Comparison of ENCODE assay signal across 8 mouse cellular contexts in the genomic region with DNA sequence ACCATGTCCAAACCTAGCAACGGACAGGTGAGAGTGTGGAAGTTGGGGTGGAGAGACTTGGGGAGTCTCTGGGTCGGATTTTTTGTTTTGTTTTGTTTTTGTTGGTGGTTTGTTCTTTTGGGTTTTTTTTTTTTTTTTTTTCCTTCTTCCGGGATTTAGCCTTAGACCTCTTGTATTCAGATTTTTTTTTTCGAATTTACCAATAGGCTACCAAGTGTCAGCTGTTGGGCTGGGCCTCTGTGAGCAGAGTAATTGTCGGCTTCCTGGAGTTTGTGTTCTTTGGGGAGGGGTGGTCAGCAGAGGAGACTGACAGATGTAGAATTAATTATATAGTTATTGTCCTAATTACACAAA. TPM values are rescaled to one million over a fixed set of nuclear protein-coding genes. Genes with fewer than 3 reads are reported as not detected.
DNase-seq lines count a peak whose midpoint lies in the region; ATAC-seq and TF ChIP-seq lines count a peak whose summit lies in the region.

No protein-coding gene starts in this region.

- peak overlapping the region; percentile 97 for H3K4me3 ChIP-seq in cerebellum, adult 2 months (replicated peaks; ENCODE audit: insufficient read depth, low read depth, low read length)
- H3K4me3 ChIP-seq in heart, embryonic 16.5 days (ENCODE audit: low read length): peak overlapping the region; percentile 91
- H3K4me3 ChIP-seq in limb, embryonic 14.5 days (replicated peaks; ENCODE audit: low read length): peak overlapping the region; percentile 87
- peak overlapping the region; percentile 99 for H3K4me3 ChIP-seq in olfactory bulb, adult 2 months (ENCODE audit: insufficient read depth, low read depth, low read length)

- TF ChIP-seq POLR2A in cerebellum, adult 2 months (IDR thresholded peaks at IDR 0.05; ENCODE audit: borderline replicate concordance, insufficient read depth, low read length): no peak
- TF ChIP-seq POLR2A in limb, embryonic 14.5 days (IDR thresholded peaks at IDR 0.05; ENCODE audit: borderline replicate concordance, extremely low read depth, insufficient read depth, insufficient read length): no peak
- TF ChIP-seq POLR2A in olfactory bulb, adult 2 months (IDR thresholded peaks at IDR 0.05; ENCODE audit: insufficient read depth, low read depth, low read length): no peak

- under 1% methylated on average over 5 of the region's 5 CpGs for WGBS in cerebellum, adult 2 months
- WGBS in heart, embryonic 16.5 days: under 1% methylated on average over 5 of the region's 5 CpGs
- 3% methylated on average over 5 of the region's 5 CpGs for WGBS in limb, embryonic 14.5 days
- WGBS in olfactory bulb, adult 2 months: under 1% methylated on average over 5 of the region's 5 CpGs

- peak overlapping the region; percentile 91 for H3K9ac ChIP-seq in heart, embryonic 16.5 days (ENCODE audit: low read length)
- peak overlapping the region; percentile 91 for H3K9ac ChIP-seq in limb, embryonic 14.5 days (ENCODE audit: low read depth, low read length, severe bottlenecking)

- H3K36me3 ChIP-seq in heart, embryonic 16.5 days (ENCODE audit: control insufficient read depth, insufficient read depth): peaks cover 27% of the 10 kb centered on the region
- H3K36me3 ChIP-seq in limb, embryonic 14.5 days (ENCODE audit: control insufficient read depth, insufficient read depth, low read length): peaks cover 40% of the 10 kb centered on the region

- no peaks in the 10 kb centered on the region for H3K9me3 ChIP-seq in heart, embryonic 16.5 days (replicated peaks; ENCODE audit: control insufficient read depth, low read length)
- no peaks in the 10 kb centered on the region for H3K9me3 ChIP-seq in limb, embryonic 14.5 days (ENCODE audit: control insufficient read depth, low read length)

- TF ChIP-seq CTCF in cerebellum, adult 2 months (IDR thresholded peaks at IDR 0.05; ENCODE audit: borderline replicate concordance, insufficient read depth, low read depth, low read length): no peak
- TF ChIP-seq CTCF in olfactory bulb, adult 2 months (IDR thresholded peaks at IDR 0.05; ENCODE audit: insufficient read depth, low read depth, low read length): no peak

- no peak for DNase-seq in cerebellum, adult 2 months
- no peak for DNase-seq in cerebellum, adult 11 months
- peak; percentile 88 for DNase-seq in adipocyte (ENCODE audit: low spot score)
- no peak for DNase-seq in limb, embryonic 14.5 days (ENCODE audit: low spot score)
- DNase-seq in cerebellum, adult 18-20 months: no peak
- no peak for DNase-seq in gastrocnemius, postnatal 14 days

- peak overlapping the region; percentile 79 for H3K4me2 ChIP-seq in heart, embryonic 16.5 days (ENCODE audit: low read depth, low read length)
- peak overlapping the region; percentile 84 for H3K4me2 ChIP-seq in limb, embryonic 14.5 days (replicated peaks; ENCODE audit: low read depth, low read length, severe bottlenecking)

- H3K4me1 ChIP-seq in cerebellum, adult 2 months (ENCODE audit: control insufficient read depth, insufficient read depth, low read length): peaks cover 4% of the 10 kb centered on the region
- H3K4me1 ChIP-seq in heart, embryonic 16.5 days (ENCODE audit: control insufficient read depth, insufficient read depth, low read length): peaks cover 20% of the 10 kb centered on the region
- peaks cover 27% of the 10 kb centered on the region for H3K4me1 ChIP-seq in limb, embryonic 14.5 days (ENCODE audit: control insufficient read depth, insufficient read depth, low read length)
- H3K4me1 ChIP-seq in olfactory bulb, adult 2 months (ENCODE audit: control insufficient read depth, insufficient read depth, low read length): peaks cover 21% of the 10 kb centered on the region

- intact Hi-C loops in gastrocnemius, postnatal 14 days (cut with DNase I; ENCODE audit: low total_unique reads): no loop called here

- ATAC-seq in heart, embryonic 16.5 days (replicated peaks; ENCODE audit: extremely low read depth, insufficient read depth, low FRiP score): no peak
- ATAC-seq in limb, embryonic 14.5 days (ENCODE audit: low FRiP score, low read depth): no peak

- 0 out of 2 replicates have a peak overlapping the region, but pooled peaks have one; percentile 3 for H3K27ac ChIP-seq in cerebellum, adult 2 months (ENCODE audit: insufficient read depth, low read length)
- H3K27ac ChIP-seq in heart, embryonic 16.5 days (ENCODE audit: low read length): peak overlapping the region; percentile 96
- peak overlapping the region; percentile 94; the same call in 1 of the 2 replicates for H3K27ac ChIP-seq in limb, embryonic 14.5 days (replicated peaks; ENCODE audit: low read depth, low read length)
- peak overlapping the region; percentile 31; the same call in 1 of the 2 replicates for H3K27ac ChIP-seq in olfactory bulb, adult 2 months (ENCODE audit: insufficient read depth, low read depth, low read length)

- H3K27me3 ChIP-seq in cerebellum, adult 2 months (ENCODE audit: control insufficient read depth, insufficient read depth, low read length): no peaks in the 10 kb centered on the region
- no peaks in the 10 kb centered on the region for H3K27me3 ChIP-seq in heart, embryonic 16.5 days (ENCODE audit: control insufficient read depth, insufficient read depth, low read length)
- H3K27me3 ChIP-seq in limb, embryonic 14.5 days (ENCODE audit: control insufficient read depth, insufficient read depth, low read length): no peaks in the 10 kb centered on the region

RNA-seq across cellular contexts. Expression of gene Ehmt2, which starts 1.6 kb away (rescaled TPM):
- polyA plus RNA-seq in cerebellum, adult 2 months (2012; rRNA removed): 174 and 182 TPM in 2 replicates
- polyA plus RNA-seq in heart, embryonic 16.5 days (2015; fragmentation: Nextera tagmentation; extraction: Ambion mirVana): 39.5 and 41.5 TPM in 2 replicates
- polyA plus RNA-seq in limb, embryonic 14.5 days (2012; rRNA removed): 232 and 297 TPM in 2 replicates
- polyA plus RNA-seq in limb, embryonic 14.5 days (2014; fragmentation: Nextera tagmentation; extraction: Ambion mirVana): 72.8 and 80.6 TPM in 2 replicates
- 130 TPM in 1 of 2 replicates, not detected in the other for polyA plus RNA-seq in olfactory bulb, adult 2 months (2012; ENCODE audit: insufficient read depth, insufficient read length, low replicate concordance, missing spikeins)
- total RNA-seq in gastrocnemius, postnatal 14 days (2021): 10 to 100 TPM; 29.4 to 32.2 TPM

RNA-seq across cellular contexts. Expression of gene C2, which starts 1.8 kb away (rescaled TPM):
- 2.3 and 2.9 TPM in 2 replicates for polyA plus RNA-seq in cerebellum, adult 2 months (2012; rRNA removed)
- 2.2 and 2.6 TPM in 2 replicates for polyA plus RNA-seq in heart, embryonic 16.5 days (2015; fragmentation: Nextera tagmentation; extraction: Ambion mirVana)
- polyA plus RNA-seq in limb, embryonic 14.5 days (2012; rRNA removed): 4.7 and 5.1 TPM in 2 replicates
- polyA plus RNA-seq in limb, embryonic 14.5 days (2014; fragmentation: Nextera tagmentation; extraction: Ambion mirVana): 3.9 and 4.9 TPM in 2 replicates
- polyA plus RNA-seq in olfactory bulb, adult 2 months (2012; ENCODE audit: insufficient read depth, insufficient read length, low replicate concordance, missing spikeins): not detected in 2 replicates
- total RNA-seq in gastrocnemius, postnatal 14 days (2021): 1 to 10 TPM; 1.8 to 3.1 TPM

RNA-seq across cellular contexts. Expression of gene Slc44a4, which starts 14.4 kb away (rescaled TPM):
- 0.05 TPM in 1 of 2 replicates, not detected in the other for polyA plus RNA-seq in cerebellum, adult 2 months (2012; rRNA removed)
- 0.16 and 0.68 TPM in 2 replicates for polyA plus RNA-seq in heart, embryonic 16.5 days (2015; fragmentation: Nextera tagmentation; extraction: Ambion mirVana)
- polyA plus RNA-seq in limb, embryonic 14.5 days (2012; rRNA removed): 0.09 and 0.10 TPM in 2 replicates
- not detected in 2 replicates for polyA plus RNA-seq in limb, embryonic 14.5 days (2014; fragmentation: Nextera tagmentation; extraction: Ambion mirVana)
- not detected in 2 replicates for polyA plus RNA-seq in olfactory bulb, adult 2 months (2012; ENCODE audit: insufficient read depth, insufficient read length, low replicate concordance, missing spikeins)
- total RNA-seq in gastrocnemius, postnatal 14 days (2021): under 1 TPM in 1 of 2 experiments, not detected in 1; 0.09 TPM

RNA-seq across cellular contexts. Expression of gene Gm20547, which starts 18.0 kb away (rescaled TPM):
- polyA plus RNA-seq in cerebellum, adult 2 months (2012; rRNA removed): 0.08 and 0.10 TPM in 2 replicates
- polyA plus RNA-seq in heart, embryonic 16.5 days (2015; fragmentation: Nextera tagmentation; extraction: Ambion mirVana): not detected in 2 replicates
- polyA plus RNA-seq in limb, embryonic 14.5 days (2012; rRNA removed): not detected in 2 replicates
- polyA plus RNA-seq in limb, embryonic 14.5 days (2014; fragmentation: Nextera tagmentation; extraction: Ambion mirVana): not detected in 2 replicates
- not detected in 2 replicates for polyA plus RNA-seq in olfactory bulb, adult 2 months (2012; ENCODE audit: insufficient read depth, insufficient read length, low replicate concordance, missing spikeins)
- total RNA-seq in gastrocnemius, postnatal 14 days (2021): not detected

RNA-seq across cellular contexts. Expression of gene Zbtb12, which starts 20.6 kb away (rescaled TPM):
- polyA plus RNA-seq in cerebellum, adult 2 months (2012; rRNA removed): 8.2 and 8.3 TPM in 2 replicates
- 1.4 and 1.5 TPM in 2 replicates for polyA plus RNA-seq in heart, embryonic 16.5 days (2015; fragmentation: Nextera tagmentation; extraction: Ambion mirVana)
- 44.3 and 52.0 TPM in 2 replicates for polyA plus RNA-seq in limb, embryonic 14.5 days (2012; rRNA removed)
- polyA plus RNA-seq in limb, embryonic 14.5 days (2014; fragmentation: Nextera tagmentation; extraction: Ambion mirVana): 1.4 and 1.5 TPM in 2 replicates
- not detected in 2 replicates for polyA plus RNA-seq in olfactory bulb, adult 2 months (2012; ENCODE audit: insufficient read depth, insufficient read length, low replicate concordance, missing spikeins)
- total RNA-seq in gastrocnemius, postnatal 14 days (2021): 1 to 10 TPM; 3.4 to 5.1 TPM

Comparison
In these comparisons a context has a peak if more than half of its experiments do, and no peak if none do; other contexts are left out.
1. H3K27ac ChIP-seq: peak in every context shown above with its lines; median percentile 96 in heart, embryonic 16.5 days; 94 in limb, embryonic 14.5 days; 31 in olfactory bulb, adult 2 months; 3 in cerebellum, adult 2 months.